Mouse (Mus musculus) liver, embryonic 14.5 days (tissue): ENCODE results near the gene Maml3.

ENCODE experiments used
- CTCF ChIP-seq: IDR thresholded peaks from 2 replicates; pipeline ENCODE4 v1.5.1; 2016; ENCODE audit warnings: antibody characterized with exemption, low read depth, control low read depth
- EP300 ChIP-seq: IDR thresholded peaks from 2 replicates; pipeline ENCODE4 v1.6.1; 2016; ENCODE audit warnings: antibody characterized with exemption, low read depth

DNA sequence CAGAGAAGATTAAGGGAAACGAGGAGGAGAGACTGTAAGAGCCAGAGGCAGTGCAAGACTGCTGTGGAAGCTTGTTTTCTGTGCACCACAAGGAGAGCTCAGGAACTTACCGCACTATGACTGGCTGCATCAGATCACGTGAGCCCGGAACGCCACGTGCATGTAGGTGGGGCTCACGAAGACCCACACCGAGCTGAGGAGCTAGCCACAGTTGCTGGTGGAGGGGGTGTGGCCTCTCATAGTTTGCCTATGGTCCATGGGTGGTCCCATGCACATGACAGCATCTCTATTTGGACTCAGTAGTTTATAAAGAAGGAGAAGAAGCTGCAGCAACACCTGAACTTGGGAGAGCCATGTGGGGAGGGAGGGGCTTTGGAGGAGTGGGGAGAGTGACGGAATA, 152.6 kb downstream of the Maml3 start:
- TF ChIP-seq CTCF (no peak), EP300 (no peak)
